Mouse (Mus musculus): ENCODE results near the gene Lrtm1.

DNA sequence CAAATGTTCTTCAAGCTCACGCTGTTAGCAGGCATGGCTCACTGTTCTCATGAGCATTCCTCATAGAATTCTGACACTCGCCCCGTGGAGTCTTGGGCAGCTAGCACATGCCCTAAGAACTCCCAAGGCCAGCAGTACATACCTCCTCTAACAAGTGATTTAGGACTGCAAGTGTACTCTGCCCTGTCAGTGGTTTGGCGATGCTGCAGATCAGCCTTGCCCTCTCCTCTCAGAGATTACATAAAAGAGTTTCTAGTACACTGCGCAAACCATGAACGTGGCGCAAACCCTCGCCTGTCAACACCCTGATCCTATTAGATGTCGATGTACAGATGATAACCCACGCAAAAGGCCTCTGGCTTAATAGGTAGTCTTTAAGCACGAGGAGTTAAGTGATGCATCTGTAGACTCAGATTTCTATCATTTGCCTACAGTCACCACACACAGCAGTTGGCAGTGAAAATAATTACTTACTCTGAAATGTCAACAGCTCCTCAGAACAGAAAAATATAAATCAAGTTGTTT lies 11.9 kb downstream of the Lrtm1 start:
- TF ChIP-seq CTCF (conservative IDR thresholded peaks at IDR 0.05; ENCODE audit: insufficient read depth, insufficient read length, low read depth, low read length), result no peak
- TF ChIP-seq POLR2A (IDR thresholded peaks at IDR 0.05; ENCODE audit: low read depth, low read length), result no peak
